11 mouse cellular contexts compared by ENCODE assay signal in genomic region chr1:194610516-194610915, GRCm38 (mm10). TPM values are rescaled to one million over a fixed set of nuclear protein-coding genes. Genes with fewer than 3 reads are reported as not detected.
A peak's percentile ranks its signal among the peaks of the same experiment; 100 is the strongest.
DNase-seq lines count a peak whose midpoint lies in the region; ATAC-seq lines count a peak whose summit lies in the region.
"Had no signal": no experiment of that assay in that cellular context is flagged by ENCODE, and none has a peak within 500 bp of the region (broad histone marks: within the 10 kb centered on the region; RNA-seq: fewer than 3 reads in every experiment).

No protein-coding gene starts in this region.

- no peak overlapping the region for H3K4me3 ChIP-seq in heart, embryonic 16.5 days (ENCODE audit: low read length)
- H3K4me3 ChIP-seq in forebrain, embryonic 15.5 days, result no peak overlapping the region
- no peak overlapping the region for H3K4me3 ChIP-seq in liver, embryonic 13.5 days (replicated peaks)

- H3K27me3 ChIP-seq in heart, embryonic 16.5 days (ENCODE audit: control insufficient read depth, insufficient read depth, low read length), result no peaks in the 10 kb centered on the region
- H3K27me3 ChIP-seq in forebrain, embryonic 15.5 days, result no peaks in the 10 kb centered on the region
- H3K27me3 ChIP-seq in liver, embryonic 13.5 days, result no peaks in the 10 kb centered on the region
- H3K27me3 ChIP-seq: CH12.LX had no signal

- no peak for DNase-seq in heart, adult 8-10 months (ENCODE audit: low spot score)
- peak; percentile 46 for DNase-seq in embryo, embryonic 11 days
- no peak for DNase-seq in liver, embryonic 13.5 days
- no peak for DNase-seq in frontal cortex, postnatal 14 days (ENCODE audit: low spot score in 2 of 2)
- no peak for DNase-seq in thymus, postnatal 14 days
- no peak for DNase-seq in gastrocnemius, postnatal 25 days
- DNase-seq: cerebellum, adult 11 months; gastrocnemius, postnatal 14 days had no signal

- no peak overlapping the region for H3K9ac ChIP-seq in heart, embryonic 16.5 days (ENCODE audit: low read length)
- no peak overlapping the region for H3K9ac ChIP-seq in forebrain, embryonic 15.5 days (replicated peaks)
- H3K9ac ChIP-seq in liver, embryonic 13.5 days, result no peak overlapping the region

- H3K4me1 ChIP-seq in heart, embryonic 16.5 days (ENCODE audit: control insufficient read depth, insufficient read depth, low read length), result peaks cover 30% of the 10 kb centered on the region
- peaks cover 42% of the 10 kb centered on the region for H3K4me1 ChIP-seq in forebrain, embryonic 15.5 days
- peaks cover 28% of the 10 kb centered on the region for H3K4me1 ChIP-seq in liver, embryonic 13.5 days (replicated peaks)

- ATAC-seq in heart, embryonic 16.5 days (replicated peaks; ENCODE audit: extremely low read depth, insufficient read depth, low FRiP score), result peak; percentile 78
- peak; percentile 47 for ATAC-seq in forebrain, embryonic 15.5 days (replicated peaks)
- peak; percentile 57 for ATAC-seq in liver, embryonic 13.5 days (ENCODE audit: low read depth)

- no peaks in the 10 kb centered on the region for H3K36me3 ChIP-seq in heart, embryonic 16.5 days (ENCODE audit: control insufficient read depth, insufficient read depth)
- H3K36me3 ChIP-seq in forebrain, embryonic 15.5 days, result no peaks in the 10 kb centered on the region
- no peaks in the 10 kb centered on the region for H3K36me3 ChIP-seq in liver, embryonic 13.5 days

- no peak overlapping the region for H3K4me2 ChIP-seq in heart, embryonic 16.5 days (ENCODE audit: low read depth, low read length)
- H3K4me2 ChIP-seq in forebrain, embryonic 15.5 days (replicated peaks), result no peak overlapping the region
- no peak overlapping the region for H3K4me2 ChIP-seq in liver, embryonic 13.5 days

- no peaks in the 10 kb centered on the region for H3K9me3 ChIP-seq in heart, embryonic 16.5 days (replicated peaks; ENCODE audit: control insufficient read depth, low read length)
- H3K9me3 ChIP-seq in forebrain, embryonic 15.5 days, result no peaks in the 10 kb centered on the region
- no peaks in the 10 kb centered on the region for H3K9me3 ChIP-seq in liver, embryonic 13.5 days (replicated peaks)

- H3K27ac ChIP-seq in heart, embryonic 16.5 days (ENCODE audit: low read length), result peak overlapping the region; percentile 31; the same call in 1 of the 2 replicates
- H3K27ac ChIP-seq in forebrain, embryonic 15.5 days (replicated peaks), result peak overlapping the region; percentile 41; the same call in 1 of the 2 replicates
- H3K27ac ChIP-seq in liver, embryonic 13.5 days, result no peak overlapping the region

- WGBS in heart, embryonic 16.5 days, result 2% methylated on average over 2 of the region's 2 CpGs
- WGBS in forebrain, embryonic 15.5 days, result 2% methylated on average over 2 of the region's 2 CpGs
- WGBS in liver, embryonic 13.5 days (ENCODE audit: insufficient replicate concordance), result 16% methylated on average over 2 of the region's 2 CpGs

RNA-seq across cellular contexts. Expression of gene Plxna2, which starts 7.5 kb away (rescaled TPM):
- polyA plus RNA-seq in heart, embryonic 16.5 days (2015; fragmentation: Nextera tagmentation; extraction: Ambion mirVana), result 5.2 and 6.3 TPM in 2 replicates
- total RNA-seq in heart, adult 8-10 months (2022), result 10 to 100 TPM; 18.8 to 28.3 (median 25.5) TPM
- polyA plus RNA-seq in forebrain, embryonic 15.5 days (2015; fragmentation: Nextera tagmentation; extraction: Ambion mirVana), result 72.1 and 78.3 TPM in 2 replicates
- polyA plus RNA-seq in liver, embryonic 13.5 days (2015; fragmentation: Nextera tagmentation; extraction: Ambion mirVana), result 1.1 and 1.3 TPM in 2 replicates
- 1 to 10 TPM; 6.8 to 7.1 TPM for total RNA-seq in gastrocnemius, postnatal 25 days (2021)

Comparison
In these comparisons a context has a peak if more than half of its experiments do, and no peak if none do; other contexts are left out.
1. RNA of gene Plxna2, which starts 7.5 kb away (polyA plus RNA-seq): 72.1 to 78.3 TPM in forebrain, embryonic 15.5 days; 5.2 to 6.3 TPM in heart, embryonic 16.5 days and 1.1 to 1.3 TPM in liver, embryonic 13.5 days; every median in the first group is over 10 times any median in the second.
2. Peak in every context shown above with its lines, with median percentiles within 50 percentile points of each other: ATAC-seq.